Mouse (Mus musculus) lung, postnatal 0 days (tissue): ENCODE data around the gene Spred2.

Experiments
- CTCF ChIP-seq: IDR thresholded peaks from 2 replicates; pipeline ENCODE4 v1.5.1; 2016; ENCODE audit warnings: antibody characterized with exemption, mild to moderate bottlenecking
- EP300 ChIP-seq: IDR thresholded peaks from 2 replicates; pipeline ENCODE4 v1.6.1; 2016; ENCODE audit warnings: antibody characterized with exemption, mild to moderate bottlenecking, control low read depth

- TF ChIP-seq CTCF (no peak), EP300 (no peak)
Measured at GRCm38 (mm10) chr11:20027719-20028118, 103.5 kb downstream of the Spred2 start.
